Mouse (Mus musculus): Measurements from ENCODE around the gene Slc1a2.

DNA sequence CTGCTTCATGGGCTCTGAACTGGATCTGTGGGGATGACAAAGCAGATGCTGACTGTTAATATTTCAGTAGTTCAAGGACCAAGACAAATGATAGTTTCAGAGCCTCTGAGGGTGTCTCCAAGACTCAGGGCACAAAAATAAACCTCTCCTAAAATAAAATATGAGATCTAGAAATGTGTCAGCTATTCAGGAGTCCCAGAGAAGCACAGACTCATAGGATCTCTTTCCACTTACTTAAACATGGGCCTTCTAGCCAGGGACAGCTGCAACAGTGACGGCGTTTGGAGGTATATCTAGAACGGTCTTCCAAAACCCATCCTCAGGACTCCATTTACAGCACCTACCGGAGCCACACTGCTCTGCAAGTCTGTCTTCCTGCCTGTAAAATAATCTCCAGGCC, 48.0 kb upstream of the Slc1a2 start:
- no peak for TF ChIP-seq POLR2A (IDR thresholded peaks at IDR 0.05; ENCODE audit: borderline replicate concordance, extremely low read depth, low read depth, low read length)
- TF ChIP-seq CTCF (IDR thresholded peaks at IDR 0.05; ENCODE audit: insufficient read depth, low read length): no peak
